Mouse (Mus musculus) lung, adult 2 months (tissue): ENCODE results near the gene Pex11g.

Experiments
- CTCF ChIP-seq: fragments of 200-500 bp; IDR thresholded peaks from 2 replicates; pipeline ENCODE4 v1.5.1; 2011; ENCODE audit warnings: mild to moderate bottlenecking, low read length, control low read depth; ENCODE audit not compliant: insufficient read depth
- POLR2A ChIP-seq: fragments of 200-500 bp; IDR thresholded peaks from 2 replicates; pipeline ENCODE4 v1.6.1; 2011; ENCODE audit warnings: low read depth, mild to moderate bottlenecking, control low read depth, low read length, borderline replicate concordance; ENCODE audit errors: extremely low read depth

GRCm38 (mm10) chr8:3467006-3467885, at the start of gene Pex11g:
- TF ChIP-seq POLR2A, result peak; percentile 63; the same call in 1 of the 2 replicates
- TF ChIP-seq CTCF, result no peak
